Mouse (Mus musculus) frontal cortex, postnatal 14 days (tissue): ENCODE measurements around the gene Itpr1.

Experiments used
- DNase-seq, 2 experiments: peaks; one replicate each; pipeline ENCODE4 v3.0.0; 2022; ENCODE audit warnings: low spot score in 2 of 2

The Itpr1 gene

GRCm38 (mm10) chr6:108444435-108444834 is 231.5 kb downstream of the Itpr1 start:
- DNase-seq, result peak in 1 of 2 experiments; percentile 44

GRCm38 (mm10) chr6:108445006-108445405 is 232.1 kb downstream of the Itpr1 start:
- no peak for DNase-seq

DNA sequence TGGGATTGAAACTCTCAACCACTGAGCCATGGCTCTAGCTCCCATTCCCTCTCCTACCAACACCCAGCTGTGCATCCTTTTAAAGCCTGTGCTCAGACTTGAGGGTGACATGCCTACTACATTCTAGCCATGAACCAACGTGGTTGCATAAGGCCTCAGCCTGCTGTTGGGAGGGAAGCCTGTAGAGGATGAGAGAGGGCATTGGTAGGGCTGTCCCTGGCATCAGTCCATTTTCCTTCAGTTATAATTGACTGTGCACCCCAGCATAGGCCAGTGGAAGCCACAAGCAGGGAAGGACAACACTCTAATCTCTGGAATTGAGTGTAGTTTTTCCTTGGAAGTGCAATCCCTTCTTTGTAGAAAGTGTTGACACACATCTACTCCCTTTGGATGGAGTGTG is 233.9 kb downstream of the Itpr1 start:
- DNase-seq, result no peak

DNA sequence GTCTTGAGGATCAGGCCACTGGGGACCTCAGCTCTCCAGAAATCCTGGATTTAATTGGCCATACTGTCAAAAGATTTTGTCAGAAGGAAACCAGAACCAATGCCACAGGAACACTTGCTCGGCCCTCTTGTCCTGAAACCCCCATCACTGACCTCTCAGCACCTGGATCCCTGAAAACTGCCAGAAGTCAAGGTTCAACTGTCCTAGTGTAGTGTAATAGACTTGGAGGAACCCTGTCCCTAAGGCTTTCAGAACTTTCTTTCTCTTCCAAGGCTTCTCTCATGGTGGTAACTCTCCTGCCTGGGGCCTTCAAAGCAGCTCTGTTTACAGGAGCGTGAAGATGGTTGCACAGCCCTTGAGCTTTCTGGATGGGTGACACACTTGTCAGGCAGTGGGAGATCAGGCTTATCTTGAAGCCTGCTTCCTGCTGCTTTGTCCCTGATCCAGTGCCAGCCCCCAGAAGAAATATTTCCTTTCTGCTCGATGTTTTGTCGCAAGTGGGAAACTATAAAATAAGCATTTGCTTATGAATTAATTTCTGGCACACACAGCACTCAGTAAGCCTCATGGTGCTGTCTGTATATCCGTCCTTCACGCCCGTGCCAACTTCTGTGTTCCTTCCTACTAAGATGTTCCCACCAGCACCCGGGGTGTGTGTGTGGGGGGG is 234.4 kb downstream of the Itpr1 start:
- DNase-seq, result peak in 1 of 2 experiments; percentile 18

DNA sequence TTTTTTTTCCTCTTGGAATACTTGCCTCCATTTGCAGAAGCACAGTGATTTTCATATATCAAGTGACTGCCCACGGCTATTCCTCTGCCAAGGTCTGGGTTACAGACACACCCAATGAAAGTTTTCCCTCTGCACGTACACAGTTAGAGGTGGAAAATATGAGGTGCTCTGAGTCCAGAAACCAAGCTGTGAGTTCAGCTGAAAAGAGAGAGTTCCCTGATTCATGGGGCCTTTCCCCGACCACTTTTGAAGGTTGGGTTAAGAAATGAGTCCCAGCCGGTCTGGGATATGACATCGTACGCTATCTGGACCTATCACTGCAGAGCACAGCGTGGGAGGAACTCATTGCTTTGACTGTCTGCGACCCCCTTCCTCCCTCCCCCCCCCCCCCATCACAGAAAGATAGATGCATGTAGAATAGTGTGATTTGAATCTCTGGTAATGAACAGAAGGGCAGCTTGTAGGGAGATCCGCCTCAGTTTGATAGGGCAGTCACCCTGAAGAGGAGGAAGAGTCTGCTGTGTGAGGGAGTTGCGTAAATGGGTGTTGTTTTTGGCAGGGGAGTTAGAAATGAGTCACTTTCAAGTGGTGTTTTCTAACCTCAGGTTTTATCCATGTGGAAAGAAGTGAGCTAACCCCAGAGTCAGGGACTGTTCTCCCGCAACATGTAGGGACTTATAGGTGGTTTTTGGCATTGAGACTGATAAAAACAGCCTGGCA is 235.3 kb downstream of the Itpr1 start:
- no peak for DNase-seq

DNA sequence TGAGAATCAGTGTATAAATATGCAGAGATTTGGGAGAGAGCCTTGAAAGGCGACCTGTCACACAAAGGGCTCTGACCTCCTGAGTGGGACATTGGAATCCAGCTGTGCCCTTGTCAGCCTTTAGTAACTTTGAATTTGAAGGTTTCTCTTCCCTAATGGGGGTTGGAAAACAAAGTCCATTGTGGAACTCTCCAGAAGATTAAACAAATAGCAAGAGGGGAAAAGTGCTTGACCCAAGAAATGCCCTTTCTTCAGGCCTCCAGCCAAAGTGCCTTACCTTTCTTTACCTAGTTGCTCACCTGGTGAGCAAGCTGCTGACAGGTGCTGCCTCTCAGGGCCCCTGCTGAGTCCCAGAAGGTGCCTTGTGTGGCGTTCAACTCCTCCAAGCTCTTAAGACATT is 236.0 kb downstream of the Itpr1 start:
- DNase-seq, result no peak

DNA sequence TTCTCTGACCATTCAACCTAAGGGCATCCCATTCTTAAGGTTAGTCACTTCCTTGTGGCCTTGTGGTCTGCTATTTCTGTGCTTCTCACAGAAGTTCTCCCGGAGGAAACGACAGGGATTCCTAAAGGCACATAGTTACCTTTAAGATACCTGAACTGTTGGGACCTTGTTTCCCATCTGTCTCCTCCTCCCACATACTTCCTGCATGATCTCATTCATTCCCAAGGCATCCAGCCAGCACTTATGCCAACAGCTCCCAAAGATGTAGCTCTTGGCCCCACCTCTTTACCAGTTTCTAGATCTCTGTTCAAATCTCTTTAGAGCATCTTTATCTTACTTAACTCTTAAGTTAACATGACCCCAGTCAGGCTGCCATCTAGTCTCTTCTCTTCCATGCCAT is 238.6 kb downstream of the Itpr1 start:
- no peak for DNase-seq

GRCm38 (mm10) chr6:108453618-108454017 is 240.7 kb downstream of the Itpr1 start:
- DNase-seq, result no peak

GRCm38 (mm10) chr6:108454061-108454891 is 241.4 kb downstream of the Itpr1 start:
- peak; percentile 33 to 61 for DNase-seq

DNA sequence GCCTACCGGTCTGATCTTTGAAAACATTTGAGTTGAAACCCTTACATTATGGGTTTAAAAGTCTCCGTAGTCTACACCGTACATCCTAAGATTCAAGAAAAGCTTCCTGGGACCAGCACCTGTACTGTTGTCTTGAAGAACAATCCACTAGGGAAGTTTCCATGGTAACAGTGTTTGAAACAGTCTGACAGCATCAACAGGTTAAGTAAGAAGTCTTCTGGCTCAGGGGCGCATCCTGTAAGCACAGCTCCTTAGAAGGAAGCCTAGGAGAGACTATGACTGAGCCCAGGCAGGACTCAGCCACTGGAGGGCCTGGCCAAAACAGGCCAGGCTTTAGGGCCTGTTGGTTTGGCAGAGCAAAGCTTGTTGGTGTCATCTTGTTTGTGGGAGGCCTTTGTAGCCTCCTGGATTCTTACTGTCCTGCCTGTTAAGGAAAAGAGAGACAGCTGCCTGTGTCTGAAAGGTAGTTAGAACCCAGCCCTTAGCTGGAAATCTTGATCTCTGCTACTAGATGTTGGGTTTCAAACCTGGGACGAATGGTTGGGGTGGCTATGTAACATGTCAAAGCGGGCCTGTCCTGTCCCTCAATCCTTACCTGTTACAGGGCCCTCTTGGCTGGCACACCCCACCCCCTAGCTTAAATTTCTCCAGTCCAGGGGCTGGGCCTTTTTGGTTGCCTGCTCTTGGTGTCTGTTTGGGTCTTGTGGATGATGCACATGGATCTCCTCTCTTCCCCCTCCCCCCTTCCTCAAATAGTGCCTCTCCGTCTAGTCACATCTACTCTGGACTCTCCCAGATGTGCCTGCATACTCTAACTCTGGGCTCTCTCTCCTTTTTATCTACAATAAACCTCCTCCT is 242.3 kb downstream of the Itpr1 start:
- no peak for DNase-seq

- peak; percentile 46 to 69 for DNase-seq
These were observed 243.6 kb downstream of the Itpr1 start for GRCm38 (mm10) chr6:108456231-108457062.

DNA sequence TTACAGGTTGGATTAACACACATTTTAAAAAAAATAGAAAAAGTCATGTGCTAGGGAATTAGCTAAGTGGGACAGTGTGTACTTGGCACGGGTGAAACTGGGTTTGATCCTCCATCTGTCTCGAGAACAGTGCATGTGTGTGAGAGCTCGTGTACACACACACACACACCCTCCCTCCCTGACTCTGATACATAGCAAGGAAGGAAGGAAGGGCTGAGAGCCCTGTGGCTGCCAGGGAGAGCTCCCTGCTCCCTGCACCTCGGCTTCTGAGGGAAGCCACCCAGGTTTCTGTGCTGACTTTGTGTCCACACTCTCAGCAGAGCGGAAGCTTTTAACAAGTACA is 244.1 kb downstream of the Itpr1 start:
- no peak for DNase-seq

DNA sequence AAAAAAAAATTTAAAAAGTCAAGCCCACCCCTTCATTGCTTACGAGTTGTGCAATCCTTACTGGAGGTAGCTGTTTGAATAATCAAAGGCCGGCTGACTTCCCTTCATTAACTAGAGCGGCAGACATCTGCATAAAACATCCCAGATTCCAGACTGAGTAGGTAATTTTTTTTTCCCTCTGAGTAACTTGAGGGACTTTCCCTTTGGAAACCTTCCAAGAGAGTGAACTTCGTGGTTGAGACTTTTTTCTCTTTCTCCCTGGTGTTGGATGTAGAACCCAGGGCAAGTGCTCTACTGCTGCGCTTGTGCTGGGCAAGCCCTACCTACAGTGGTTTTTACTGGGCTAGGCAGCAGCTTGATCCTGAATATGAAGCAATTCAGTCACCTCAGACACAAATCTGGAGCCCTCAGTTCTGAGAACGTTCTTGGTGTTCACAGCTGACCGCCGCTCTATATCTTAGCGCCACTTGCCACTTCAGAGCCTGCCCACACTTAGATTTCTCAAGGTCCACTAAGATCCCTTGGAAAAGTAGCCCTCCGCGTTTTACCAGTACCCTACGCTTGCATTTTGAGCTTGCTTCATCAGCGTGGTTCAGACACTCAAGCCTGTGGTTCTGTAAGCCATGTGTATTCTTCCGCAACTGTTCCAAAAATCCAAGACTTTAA is 244.8 kb downstream of the Itpr1 start:
- no peak for DNase-seq

- DNase-seq, result no peak
These were observed 245.3 kb downstream of the Itpr1 start for GRCm38 (mm10) chr6:108458182-108458571.

- DNase-seq, result no peak
These were observed 245.9 kb downstream of the Itpr1 start for GRCm38 (mm10) chr6:108458826-108459225.

- DNase-seq, result no peak
These were observed 251.5 kb downstream of the Itpr1 start for GRCm38 (mm10) chr6:108464308-108464979.

GRCm38 (mm10) chr6:108465159-108465558 is 252.3 kb downstream of the Itpr1 start:
- DNase-seq, result no peak

DNA sequence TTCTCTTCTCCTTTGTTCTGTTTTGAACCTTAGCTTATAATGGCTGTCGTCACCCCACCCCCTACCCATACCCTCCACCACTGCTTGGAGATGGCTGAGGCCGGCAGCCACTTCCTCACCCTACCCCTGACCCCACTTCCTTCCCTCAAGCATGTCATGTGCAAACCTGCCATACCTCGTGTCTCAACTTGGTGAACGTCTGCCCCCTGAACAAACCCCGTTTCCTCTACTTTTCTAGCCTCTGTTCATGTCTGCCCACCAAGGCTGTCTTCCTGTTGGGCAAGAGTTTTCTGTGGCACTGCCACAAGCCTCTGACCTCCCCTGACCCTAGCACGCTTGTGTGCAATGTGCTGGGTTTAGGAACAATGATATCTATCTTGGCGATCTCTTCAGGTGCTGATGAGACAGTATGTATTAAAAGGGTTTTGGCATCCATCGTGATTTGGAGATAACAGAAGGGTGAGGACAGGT is 253.2 kb downstream of the Itpr1 start:
- DNase-seq, result no peak

GRCm38 (mm10) chr6:108467597-108467996 is 254.7 kb downstream of the Itpr1 start:
- no peak for DNase-seq
